Mouse (Mus musculus) adrenal gland, adult 18-20 months (tissue): ENCODE data around the gene Nr1h2. TPM values are rescaled to one million over a fixed set of nuclear protein-coding genes. Genes with fewer than 3 reads are reported as not detected.
A peak's percentile ranks its signal among the peaks of the same experiment; 100 is the strongest.

Experiments
- DNase-seq, 2 experiments: peaks; one replicate each; pipeline ENCODE4 v3.0.0; 2021 to 2022; ENCODE audit warnings: low spot score in 2 of 2
- microRNA-seq, 2 experiments: library from miRNA; unstranded; fragments of <30 nt; microRNA quantifications; one replicate each; pipeline ENCODE4 v1.2.0; 2021; ENCODE audit warnings: borderline number of aligned reads in 2 of 2
- total RNA-seq, 2 experiments: library from RNA; stranded (reverse); gene quantifications; 1 replicate in 1 of 2; 2 replicates in 1 of 2; pipeline ENCODE4 v1.2.3; 2021

Gene Nr1h2
- total RNA-seq, 2 experiments from 2014 or later, result 108 to 128 TPM

- DNase-seq, result no peak
Observed at GRCm38 (mm10) chr7:44531207-44531606, 22.5 kb downstream of the Nr1h2 start.

GRCm38 (mm10) chr7:44530507-44530906, 23.2 kb downstream of the Nr1h2 start:
- no peak for DNase-seq

- no peak for DNase-seq
Observed at GRCm38 (mm10) chr7:44529518-44529917, 24.2 kb downstream of the Nr1h2 start.

DNA sequence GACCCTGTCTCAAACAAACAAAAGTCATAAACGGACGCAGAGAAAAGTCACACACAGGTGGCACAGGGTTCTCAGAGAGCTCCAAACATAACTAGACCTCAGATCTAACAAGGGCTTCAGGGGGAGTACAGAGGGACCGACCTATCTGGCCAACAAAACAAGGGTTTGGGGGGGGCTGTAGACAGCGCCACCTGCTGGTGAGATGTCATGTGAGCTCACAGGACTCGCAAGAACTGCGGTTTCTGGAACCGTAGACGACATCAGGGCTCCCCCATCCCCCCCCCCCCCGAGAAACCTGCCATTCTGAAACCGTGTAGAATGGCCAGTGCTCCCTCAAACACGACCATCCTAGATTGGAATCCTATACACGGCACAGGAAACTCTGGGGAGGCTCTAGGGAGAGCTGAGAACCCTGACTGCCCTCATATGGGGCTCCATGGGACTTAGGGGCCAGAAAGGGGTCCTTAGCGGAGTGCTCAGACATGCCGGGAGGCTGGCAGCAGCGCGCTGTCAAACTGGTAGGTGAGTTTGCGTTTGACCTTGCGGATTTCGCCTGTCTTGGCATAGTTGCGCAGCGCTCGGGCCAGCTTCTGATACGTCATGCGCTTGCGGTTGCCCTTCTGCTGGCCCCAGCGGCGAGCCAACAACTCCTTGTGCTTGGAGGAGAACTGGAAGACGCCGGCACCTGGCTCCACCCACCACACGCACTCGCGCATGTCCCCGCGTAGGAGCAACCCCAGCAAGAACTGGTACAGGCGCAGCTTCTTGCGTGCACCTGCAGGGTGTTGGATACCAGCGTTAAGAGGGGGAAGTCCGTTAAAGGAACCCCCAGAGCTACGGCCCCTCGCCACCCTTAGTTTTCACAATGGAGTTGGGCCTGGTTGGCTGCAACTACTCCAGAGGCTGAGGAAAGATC, 26.0 kb downstream of the Nr1h2 start:
- DNase-seq, result peak; percentile 55 to 70

- DNase-seq, result no peak
Observed at GRCm38 (mm10) chr7:44526414-44527154, 27.2 kb downstream of the Nr1h2 start.

DNA sequence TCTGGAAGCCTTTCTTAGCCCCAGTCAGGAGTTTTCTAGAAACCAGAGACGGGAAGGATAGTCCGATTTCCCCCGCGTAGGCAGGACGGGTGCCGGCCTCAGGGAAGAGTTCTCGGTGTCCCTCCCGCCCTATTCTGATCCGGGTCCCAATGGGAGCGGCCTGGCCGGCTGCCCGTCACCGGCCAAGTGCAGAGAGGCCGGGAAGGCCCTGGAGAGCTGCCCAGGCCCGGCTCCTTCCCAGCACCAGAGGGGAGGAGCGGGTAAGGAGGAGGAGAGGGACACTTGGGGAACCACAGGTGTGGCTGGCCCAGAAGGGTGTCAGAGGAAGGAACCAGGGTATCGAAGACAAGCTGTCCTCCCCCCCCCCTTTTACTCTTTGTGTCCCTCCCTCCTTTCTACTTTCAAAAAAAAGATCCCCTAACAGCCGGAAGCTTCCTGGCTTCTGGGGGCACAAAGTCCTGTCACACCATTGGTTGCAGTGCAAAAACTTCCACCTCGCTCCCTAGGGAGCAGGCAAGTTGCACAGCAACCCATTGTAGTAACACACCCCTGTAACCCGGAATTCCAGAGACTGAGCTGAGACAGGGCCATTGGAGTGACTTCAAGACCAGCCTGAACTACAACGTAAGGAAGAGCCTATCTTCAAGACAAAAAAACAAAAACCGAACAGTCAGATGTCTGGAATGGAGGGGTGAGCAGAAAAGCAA, 28.5 kb downstream of the Nr1h2 start:
- peak; percentile 68 to 79 for DNase-seq

DNA sequence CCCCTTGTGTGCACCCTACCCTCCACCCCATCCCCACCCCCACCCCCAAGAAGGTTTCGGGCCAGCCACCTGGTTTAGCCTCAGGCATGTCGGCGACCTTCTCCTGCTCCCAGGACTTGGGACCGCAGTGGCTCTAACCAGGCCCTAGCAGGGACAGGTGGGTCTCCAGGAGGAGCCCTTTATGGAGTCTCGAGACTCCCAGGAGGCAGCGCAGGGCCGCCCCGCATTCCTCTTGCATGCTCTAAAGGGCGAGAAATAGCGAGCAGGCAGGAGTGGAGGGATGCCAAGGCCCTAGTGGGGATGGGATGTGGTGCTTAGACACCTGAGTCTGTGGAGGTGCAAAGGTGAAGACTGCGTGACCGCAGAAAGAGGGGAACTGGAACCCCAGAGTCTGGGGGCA, 29.2 kb downstream of the Nr1h2 start, which contains the start of gene Mybpc2:
Mybpc2 (minus strand) TSS at position 155 of the 400 bp plus-strand sequence.
- DNase-seq, result no peak

DNA sequence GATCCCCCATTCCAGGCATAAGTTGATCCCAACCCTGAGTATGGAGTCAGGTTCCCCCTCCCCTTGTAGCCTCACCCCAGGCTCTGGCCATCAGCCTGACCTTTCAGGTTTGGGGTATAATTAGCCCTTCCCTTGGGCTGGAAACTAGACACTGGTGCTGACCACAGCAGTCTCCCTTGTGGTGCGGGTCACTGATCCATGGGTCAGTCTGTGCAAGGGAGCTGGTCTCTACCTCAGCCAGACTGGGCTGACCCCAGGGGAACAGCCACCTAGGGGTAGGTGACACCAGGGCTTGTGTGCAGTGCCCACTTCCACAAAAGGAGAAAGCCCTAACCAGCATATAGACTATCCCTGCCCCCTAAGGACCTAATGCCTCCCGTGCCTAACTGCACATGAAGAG, 30.7 kb downstream of the Nr1h2 start:
- DNase-seq, result no peak

DNA sequence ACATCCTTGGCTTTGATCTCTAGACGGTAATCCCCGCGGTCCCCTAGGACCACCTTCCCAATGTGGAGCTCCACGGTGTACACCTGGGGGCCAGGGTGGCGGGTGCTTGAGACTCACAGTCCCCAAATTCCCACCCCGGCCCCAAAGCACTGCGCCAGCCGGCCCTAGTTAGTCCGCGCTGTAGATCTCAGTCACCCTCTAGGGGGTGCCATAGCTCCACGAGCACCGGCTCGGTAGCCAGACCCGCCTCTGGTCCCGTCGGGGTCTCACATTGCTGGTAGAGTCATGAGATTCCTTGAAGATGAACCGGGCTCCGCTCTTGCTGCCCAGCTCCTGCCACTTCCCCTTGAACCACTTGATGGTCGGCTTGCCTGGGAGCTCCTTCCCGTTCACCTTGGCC, 32.0 kb downstream of the Nr1h2 start:
- DNase-seq, result peak; percentile 40 to 52

DNA sequence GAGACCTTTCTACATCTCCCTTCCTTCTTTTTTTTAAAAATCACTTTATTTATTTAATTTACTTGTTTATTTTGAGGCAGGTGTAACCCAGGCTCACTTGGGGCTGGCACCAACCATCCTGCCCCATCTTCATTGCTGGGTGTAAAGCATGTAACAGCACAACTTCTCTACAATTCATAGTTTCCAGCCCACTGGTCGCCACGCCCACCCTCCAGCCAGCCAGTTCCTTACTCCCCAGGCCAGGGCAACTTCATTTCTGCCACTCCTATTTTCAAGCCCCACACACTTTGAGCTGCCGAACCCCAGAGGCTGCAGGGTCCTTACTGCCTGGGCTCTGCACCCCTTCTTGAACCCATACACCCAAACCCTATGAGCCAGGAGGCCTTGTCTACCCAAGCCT, 32.8 kb downstream of the Nr1h2 start:
- DNase-seq, result no peak

GRCm38 (mm10) chr7:44519240-44519913, 34.4 kb downstream of the Nr1h2 start:
- DNase-seq, result no peak

DNA sequence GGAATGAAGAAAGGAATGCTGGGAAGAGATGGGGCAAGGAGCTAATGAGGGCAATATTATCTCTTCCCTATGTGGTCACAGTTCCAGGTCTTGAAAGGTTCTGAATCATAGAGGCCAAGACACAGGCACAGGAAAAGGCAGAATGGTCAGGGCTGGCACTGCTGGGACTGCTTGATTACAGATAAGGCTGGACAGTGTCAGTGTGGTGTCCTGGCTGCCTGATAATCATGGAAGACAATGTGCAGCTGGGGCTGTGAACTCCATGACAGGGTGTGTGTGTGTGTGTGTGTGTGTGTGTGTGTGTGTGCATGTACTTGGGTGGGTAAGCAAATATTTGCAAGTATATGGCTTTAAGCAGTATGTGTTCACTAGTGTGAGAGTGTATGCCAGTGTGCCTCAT, 46.3 kb downstream of the Nr1h2 start:
- no peak for DNase-seq

DNA sequence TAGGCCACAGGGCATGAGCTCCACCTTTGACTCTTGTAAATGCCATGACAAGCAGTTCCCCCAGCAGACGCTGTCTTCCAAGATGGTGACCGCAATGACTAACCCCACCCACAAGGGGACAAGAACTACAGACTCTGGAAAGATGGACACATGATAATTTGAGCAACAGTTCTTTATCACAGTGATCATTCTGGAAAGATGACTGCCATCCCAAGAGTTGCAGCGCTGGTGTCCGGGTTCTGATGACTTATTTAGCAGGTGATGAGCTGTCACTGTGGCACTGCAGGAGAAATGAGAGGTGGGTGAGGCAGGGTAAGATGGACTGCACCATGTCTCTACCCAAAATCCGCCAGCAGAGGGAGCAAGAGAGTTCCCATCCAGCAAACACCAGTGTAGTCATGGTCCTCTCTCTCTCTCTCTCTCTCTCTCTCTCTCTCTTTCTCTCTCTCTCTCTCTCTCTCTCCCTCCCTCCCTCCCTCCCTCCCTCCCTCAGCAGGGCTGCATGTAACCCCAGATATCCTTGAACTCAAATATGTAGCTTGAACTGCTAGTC, 52.1 kb downstream of the Nr1h2 start:
- peak; percentile 61 to 70 for DNase-seq

GRCm38 (mm10) chr7:44500046-44500445, 53.7 kb downstream of the Nr1h2 start:
- no peak for DNase-seq

Small RNA genes lying within 50 kb of the gene (microRNA-seq; reads per million reads assigned to microRNA genes)
- 0 to 0.95 reads per million in 2 experiments for gene Mir7053

Other genes with a start within 250 kb of the Nr1h2 start
- 1 to 10 TPM; 3.8 to 4.4 TPM for gene Clec11a, start 247.0 kb downstream of the Nr1h2 start, total RNA-seq
- 10 to 100 TPM in 1 of 2 experiments, 1 to 10 TPM in 1; 7.7 to 10.0 TPM for gene Shank1, start 243.7 kb downstream of the Nr1h2 start, total RNA-seq
- gene Syt3, start 169.8 kb downstream of the Nr1h2 start, total RNA-seq, result 1 to 10 TPM; 4.7 to 6.9 TPM
- gene 1700008O03Rik, start 168.1 kb downstream of the Nr1h2 start, total RNA-seq, result 1 to 10 TPM in 1 of 2 experiments, under 1 TPM in 1; 0.86 to 1.0 TPM
- 1 to 10 TPM; 5.0 to 7.3 TPM for gene Lrrc4b, start 124.9 kb downstream of the Nr1h2 start, total RNA-seq
- gene Aspdh, start 88.6 kb downstream of the Nr1h2 start, total RNA-seq, result not detected
- 10 to 100 TPM; 40.0 to 42.6 TPM for gene Josd2, start 86.0 kb downstream of the Nr1h2 start, total RNA-seq
- gene Emc10, start 57.4 kb downstream of the Nr1h2 start, total RNA-seq, result 100 to 1,000 TPM in 1 of 2 experiments, 10 to 100 TPM in 1; 95.4 to 101 TPM
- 1 to 10 TPM; 5.6 to 8.9 TPM for gene Fam71e1, start 57.4 kb downstream of the Nr1h2 start, total RNA-seq
- under 1 TPM in 1 of 2 experiments, not detected in 1; 0.93 TPM for gene Mybpc2, start 29.3 kb downstream of the Nr1h2 start, total RNA-seq
- gene Spib, start 21.9 kb downstream of the Nr1h2 start, total RNA-seq, result under 1 TPM; 0.19 to 0.43 TPM
- gene Pold1, start 5.1 kb downstream of the Nr1h2 start, total RNA-seq, result 1 to 10 TPM; 8.3 to 9.4 TPM
- gene Napsa, start 18.4 kb upstream of the Nr1h2 start, total RNA-seq, result 1 to 10 TPM; 1.3 to 1.6 TPM
- 1 to 10 TPM; 4.0 to 5.6 TPM for gene Kcnc3, start 36.7 kb upstream of the Nr1h2 start, total RNA-seq
- gene Myh14, start 116.9 kb upstream of the Nr1h2 start, total RNA-seq, result 1 to 10 TPM; 5.5 to 6.6 TPM
- gene Izumo2, start 154.8 kb upstream of the Nr1h2 start, total RNA-seq, result not detected
- 10 to 100 TPM; 40.4 to 42.1 TPM for gene Vrk3, start 194.5 kb upstream of the Nr1h2 start, total RNA-seq
- under 1 TPM; 0.30 to 0.51 TPM for gene Zfp473, start 197.1 kb upstream of the Nr1h2 start, total RNA-seq